Mouse (Mus musculus) myocyte (in vitro differentiated cells): Measurements from ENCODE around the gene Plekhh2.

Experiments used
- MYOD1 ChIP-seq, 3 experiments: IDR thresholded peaks; one replicate each; pipeline ENCODE4 v1.6.1; 2011; ENCODE audit warnings: control low read depth in 2 of 3, low read depth in 2 of 3, mild to moderate bottlenecking in 2 of 3, moderate library complexity in 1 of 3; ENCODE audit not compliant: insufficient read length in 2 of 3, control insufficient read depth in 1 of 3
- POLR2A ChIP-seq: IDR thresholded peaks from one replicate; pipeline ENCODE4 v1.6.1; 2011; ENCODE audit warnings: low read depth, mild to moderate bottlenecking, control low read depth, moderate library complexity; ENCODE audit not compliant: insufficient read length
- POLR2AphosphoS2 ChIP-seq: IDR thresholded peaks from one replicate; pipeline ENCODE4 v1.6.1; 2011; ENCODE audit warnings: low read depth, control low read depth; ENCODE audit not compliant: insufficient read length
- SRF ChIP-seq: IDR thresholded peaks from one replicate; pipeline ENCODE4 v1.6.1; 2011; ENCODE audit warnings: low read depth; ENCODE audit not compliant: control insufficient read depth, insufficient read length
- TCF3 ChIP-seq: IDR thresholded peaks from one replicate; pipeline ENCODE4 v1.6.1; 2011; ENCODE audit warnings: low read depth, control low read depth; ENCODE audit not compliant: insufficient read length
- USF1 ChIP-seq: IDR thresholded peaks from one replicate; pipeline ENCODE4 v1.6.1; 2011; ENCODE audit warnings: low read depth, mild to moderate bottlenecking, control low read depth, moderate library complexity

DNA sequence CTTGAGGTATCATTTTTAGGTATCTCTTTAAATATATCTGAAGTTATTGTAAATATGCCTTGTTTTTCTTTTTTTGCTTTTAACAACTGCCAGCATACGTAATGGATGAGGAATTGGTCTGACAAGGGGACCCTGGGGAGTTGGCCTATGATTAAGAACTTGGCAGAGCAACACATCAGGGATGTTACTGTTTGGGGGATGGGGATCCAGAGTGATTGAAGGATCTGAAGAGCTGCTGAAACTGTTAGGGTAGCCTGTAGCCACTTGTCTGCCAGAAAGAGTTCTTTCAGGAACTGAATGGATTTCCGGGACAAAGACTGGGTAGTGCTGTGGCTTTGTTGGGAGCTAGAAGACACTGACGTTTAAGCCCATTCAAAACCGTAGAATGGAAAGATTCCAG, 23.5 kb downstream of the Plekhh2 start:
- TF ChIP-seq POLR2AphosphoS2 (no peak), SRF (no peak), POLR2A (no peak), USF1 (no peak), MYOD1 (IDR thresholded peaks at IDR 0.05; ENCODE audit: control insufficient read depth in 1 of 3, insufficient read length in 2 of 3, low read depth in 2 of 3) (no peak), TCF3 (no peak)
